Mouse (Mus musculus): ENCODE data around the gene Sertad2.

DNA sequence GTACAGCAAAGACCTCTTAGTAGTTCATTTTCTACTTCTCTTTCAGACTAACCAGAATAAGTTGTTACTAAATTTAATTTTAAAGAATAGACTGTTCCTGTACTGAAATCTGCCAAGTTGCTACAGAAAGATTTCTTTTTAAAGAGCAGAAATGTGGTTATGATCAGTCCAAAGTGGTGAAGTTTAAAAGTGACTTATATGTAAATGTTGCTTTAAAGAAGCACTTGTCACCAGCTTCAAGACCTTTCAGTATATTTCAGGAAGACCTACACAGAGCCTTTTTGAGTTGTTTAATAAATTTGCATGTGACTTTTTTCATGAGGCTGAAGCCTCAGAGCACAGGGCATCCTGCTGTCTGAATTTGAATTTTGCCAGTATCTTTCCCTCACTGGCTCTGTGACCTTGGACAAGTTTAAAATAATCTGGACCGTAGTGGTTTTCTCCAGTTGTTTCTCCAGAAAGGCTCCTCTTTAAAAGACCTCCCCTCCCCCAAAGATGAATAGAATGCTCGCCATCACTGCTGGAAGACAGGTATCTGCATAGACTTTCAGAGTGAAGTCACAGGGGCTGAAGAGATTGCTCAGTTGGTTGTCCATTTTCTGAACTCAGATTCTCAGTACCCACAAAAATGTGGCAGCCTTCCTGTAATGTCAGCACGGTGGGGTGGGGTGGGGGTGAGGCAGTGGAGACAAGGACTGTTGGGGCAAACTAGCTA lies 1.9 kb downstream of the Sertad2 start:
- TF ChIP-seq POLR2A (IDR thresholded peaks at IDR 0.05; ENCODE audit: insufficient read depth, low read depth, low read length): no peak
- TF ChIP-seq CTCF (IDR thresholded peaks at IDR 0.05; ENCODE audit: insufficient read depth, low read depth, low read length): no peak

Measured in olfactory bulb, adult 2 months (tissue).